Mouse (Mus musculus) ovary, postnatal 36 days (tissue): Measurements from ENCODE around the gene Slc22a2.
"Not testable (repeated sequence)": the region's sequence is repeated elsewhere in the genome, so short reads cannot be mapped to it uniquely, and the experiment has no call there.

Source experiments
- DNase-seq: peaks from one replicate; pipeline ENCODE4 v3.0.0; 2022; ENCODE audit warnings: low spot score, mixed read lengths

Gene Slc22a2

DNA sequence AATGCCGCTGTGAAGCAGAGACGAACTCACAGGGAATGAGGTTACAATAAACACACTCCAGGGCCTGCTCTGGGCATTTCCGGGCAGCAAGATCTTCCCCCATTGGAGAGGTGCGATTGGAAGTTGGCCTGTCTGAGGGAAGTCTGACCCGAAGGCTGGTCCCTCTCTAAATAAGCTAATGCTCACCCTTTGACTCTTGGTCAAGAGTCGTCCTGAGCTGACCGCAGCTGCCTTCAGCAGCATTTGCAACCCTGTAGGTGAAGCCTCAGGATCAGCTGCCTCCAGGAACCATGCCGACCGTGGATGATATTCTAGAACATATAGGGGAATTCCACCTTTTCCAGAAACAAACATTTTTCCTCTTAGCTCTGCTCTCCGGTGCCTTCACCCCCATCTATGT, at the start of gene Slc22a2:
Gene Slc22a2, plus strand, starts transcription at position 142 of the 400 bp plus-strand sequence.
- no peak for DNase-seq

DNA sequence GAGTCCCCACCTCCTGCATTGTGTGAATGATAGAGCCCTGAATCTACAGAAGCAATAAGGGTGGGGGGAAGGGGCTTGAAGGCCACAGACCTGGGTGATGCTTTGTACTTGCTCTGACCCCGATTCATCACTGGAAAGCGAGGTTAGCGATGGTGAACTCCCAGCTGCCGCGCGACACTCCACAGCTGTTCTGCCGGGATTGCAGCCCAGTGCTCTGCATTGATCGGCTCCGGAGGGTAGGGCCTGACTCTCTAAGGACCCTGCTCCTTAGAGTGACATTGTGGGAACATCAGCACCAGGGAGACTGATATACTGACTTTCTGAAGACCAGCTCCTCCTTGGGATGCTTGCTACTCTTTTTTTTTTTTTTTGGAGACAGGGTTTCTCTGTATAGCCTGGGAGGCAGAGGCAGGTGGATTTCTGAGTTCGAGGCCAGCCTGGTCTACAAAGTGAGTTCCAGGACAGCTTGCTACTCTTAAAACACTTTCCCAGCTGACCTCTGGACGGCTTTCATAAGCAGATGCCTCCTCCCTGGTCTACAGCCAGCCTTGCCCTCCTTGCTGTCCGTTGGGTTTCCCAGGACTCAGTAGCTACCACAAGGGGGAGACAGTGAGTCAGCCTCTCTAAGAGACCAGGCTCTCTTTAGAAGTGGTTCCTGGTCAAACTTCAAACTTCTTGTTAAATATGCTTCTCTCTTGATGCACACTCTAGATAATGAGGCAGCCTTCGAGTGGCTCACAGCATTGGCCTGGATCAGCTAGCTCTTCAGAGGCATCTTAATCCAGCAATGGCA, 49.4 kb upstream of the Slc22a2 start:
- DNase-seq, result peak; percentile 53

DNA sequence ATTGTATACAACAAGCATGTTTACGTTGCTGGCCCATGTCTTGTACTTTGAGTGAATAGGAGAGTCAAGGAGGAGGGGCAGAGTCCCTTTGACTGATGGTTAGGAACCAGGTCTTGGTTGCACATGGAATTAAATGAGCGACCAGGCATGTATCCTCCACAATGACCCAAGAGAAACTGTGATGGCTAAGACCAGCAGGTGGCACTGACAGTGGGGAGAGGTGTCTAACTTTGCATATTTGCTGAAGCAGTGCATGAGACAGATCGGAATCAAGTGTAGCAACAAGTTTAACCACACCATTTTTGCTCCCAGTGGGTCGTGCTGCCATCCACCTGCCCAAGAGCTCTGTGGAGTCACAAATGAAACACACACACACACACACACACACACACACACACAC, 21.7 kb upstream of the Slc22a2 start:
- DNase-seq, result no peak

DNA sequence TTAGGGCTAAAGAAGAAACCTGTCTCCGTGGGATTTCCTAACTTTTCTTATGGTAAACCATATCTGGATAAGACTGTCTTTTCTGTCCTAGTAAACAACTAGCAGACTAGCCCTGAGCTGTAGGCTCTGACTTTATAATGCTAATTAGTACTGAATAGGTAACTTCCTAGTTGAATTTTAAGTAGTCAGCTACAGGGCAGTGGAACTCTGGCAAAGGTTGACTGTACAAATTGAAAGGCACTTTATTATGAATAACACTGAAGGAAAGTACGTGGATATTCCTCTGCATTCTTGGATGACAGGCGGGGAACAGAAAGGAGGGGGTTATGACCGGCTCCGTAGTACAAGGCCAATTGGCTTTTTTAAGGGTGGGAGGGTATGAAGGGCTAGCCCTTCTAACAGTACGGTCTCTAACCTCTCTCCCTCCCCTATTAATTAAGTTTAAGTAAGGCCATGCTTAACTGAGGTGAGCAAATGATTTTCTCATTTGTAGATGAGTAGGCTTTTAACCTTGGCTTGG, 19.4 kb upstream of the Slc22a2 start:
- not testable (repeated sequence) for DNase-seq

DNA sequence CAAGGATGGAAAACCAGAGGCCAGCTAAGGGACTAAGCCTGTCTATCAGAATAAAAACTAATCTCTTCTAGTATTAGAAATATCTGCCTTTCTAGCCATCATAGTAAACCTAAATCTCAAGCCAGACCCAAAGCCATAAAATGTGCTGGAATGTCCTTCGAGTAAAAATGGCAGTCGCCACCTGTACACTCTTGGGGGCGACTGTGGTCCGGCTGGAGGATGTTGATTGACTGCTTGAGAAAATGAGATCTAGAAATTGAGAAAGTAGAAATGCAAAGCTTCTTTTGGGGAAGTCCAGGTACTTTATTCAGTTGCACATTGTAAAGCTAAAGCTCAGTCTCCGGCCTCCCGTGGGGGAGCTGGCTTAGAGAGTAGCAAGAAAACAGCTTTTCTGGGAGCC, 18.5 kb upstream of the Slc22a2 start:
- DNase-seq, result no peak

DNA sequence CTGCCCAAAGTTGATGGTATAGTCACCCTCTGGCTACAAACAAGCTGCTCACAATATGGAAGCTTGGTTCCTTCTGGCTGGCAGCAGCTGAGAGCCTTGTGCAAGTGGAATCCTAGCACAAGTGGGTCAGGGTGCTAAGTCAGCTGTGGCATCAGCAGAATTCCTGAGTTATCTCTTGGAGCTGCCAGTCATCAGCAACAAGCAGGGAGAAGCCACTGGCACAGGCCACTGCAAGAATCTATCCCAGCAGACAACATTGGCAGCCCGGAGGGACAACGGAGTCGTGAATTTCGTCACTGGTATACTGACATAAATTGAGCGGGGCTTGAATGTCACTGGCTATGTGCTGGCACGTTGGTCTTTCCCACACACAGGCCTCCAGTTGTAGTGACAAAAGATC, 12.6 kb upstream of the Slc22a2 start:
- peak; percentile 25 for DNase-seq

DNA sequence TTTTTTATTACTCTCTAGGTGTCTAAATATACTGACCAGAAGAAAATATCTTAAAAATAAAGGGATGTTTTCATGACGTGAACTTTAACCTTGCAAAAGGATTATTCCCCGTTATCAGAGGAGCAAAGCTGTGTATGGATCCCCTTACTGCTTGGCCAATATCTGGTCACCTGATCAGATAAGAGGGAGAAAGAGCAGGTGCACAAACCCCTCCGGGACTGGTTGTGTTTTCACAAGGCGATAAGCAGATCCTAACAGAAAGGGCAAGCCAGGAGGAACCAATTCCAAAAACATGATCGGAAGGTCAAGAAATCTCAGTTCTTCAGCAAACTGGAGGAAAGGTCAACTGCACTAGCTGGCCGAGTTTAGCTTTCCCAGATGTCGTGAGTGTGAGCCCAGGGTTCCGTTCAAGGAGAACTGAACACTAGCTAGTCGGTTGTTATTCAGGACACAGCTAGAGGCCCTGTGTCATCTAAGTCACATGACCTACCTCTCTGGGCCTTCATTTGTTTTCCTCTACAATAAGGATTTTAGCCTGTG, 11.9 kb upstream of the Slc22a2 start:
- DNase-seq, result peak; percentile 16

DNA sequence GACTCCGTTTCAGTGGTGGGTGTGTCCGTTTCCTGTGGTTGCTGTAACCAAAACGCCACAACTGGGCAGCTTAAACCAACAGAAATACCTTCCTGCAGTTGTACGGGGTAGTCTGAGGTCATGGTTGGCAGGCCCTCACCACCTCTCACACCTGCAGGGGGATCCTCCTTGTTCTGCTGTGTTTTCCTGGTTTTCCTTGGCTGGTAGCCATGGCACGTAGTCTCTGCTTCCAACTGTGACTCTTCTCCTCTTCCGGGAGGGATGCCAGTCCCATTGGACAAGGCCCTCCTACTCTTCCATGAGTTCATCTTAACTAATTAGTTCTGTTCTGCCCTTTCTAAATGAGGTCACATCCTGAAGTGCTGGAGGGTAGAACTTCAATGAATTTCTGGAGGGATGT, 8.5 kb upstream of the Slc22a2 start:
- no peak for DNase-seq

DNA sequence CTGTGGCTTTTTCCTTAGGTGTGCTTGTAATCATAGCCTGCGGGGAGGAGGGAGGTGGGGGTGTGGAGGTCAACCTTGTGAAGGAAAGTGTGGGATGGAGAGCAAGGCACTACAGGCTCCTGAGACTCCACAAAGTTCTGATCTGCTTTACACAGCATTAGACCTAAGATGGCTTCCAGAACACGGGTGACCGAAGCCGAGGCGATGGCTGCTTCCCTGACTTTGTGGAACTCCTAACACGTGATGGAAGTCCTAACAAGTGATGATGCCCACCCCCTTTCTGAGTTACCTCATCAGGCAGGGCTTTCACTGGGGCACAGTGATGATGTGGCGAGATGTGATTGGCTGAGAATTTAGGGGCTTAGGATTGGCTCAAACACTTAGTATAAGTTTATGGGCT, 6.8 kb upstream of the Slc22a2 start:
- no peak for DNase-seq

DNA sequence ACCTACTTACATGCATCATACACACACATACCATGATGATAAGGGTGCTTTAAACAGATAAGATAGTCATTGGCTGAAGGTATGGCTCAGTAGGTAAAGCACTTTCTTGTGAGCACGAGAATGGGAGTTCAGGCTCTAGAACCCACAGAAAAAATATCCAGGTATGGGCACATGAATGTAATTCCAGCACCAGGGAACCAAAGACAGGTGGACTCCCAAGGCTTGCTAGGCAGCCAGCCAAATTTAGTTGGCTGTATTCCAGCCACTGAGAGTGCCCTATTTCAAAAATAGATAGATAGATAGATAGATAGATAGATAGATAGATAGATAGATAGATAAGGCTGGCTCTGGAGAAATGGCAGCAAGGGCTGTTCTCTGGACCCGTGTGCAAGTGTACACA, 1.4 kb downstream of the Slc22a2 start:
- DNase-seq, result no peak

DNA sequence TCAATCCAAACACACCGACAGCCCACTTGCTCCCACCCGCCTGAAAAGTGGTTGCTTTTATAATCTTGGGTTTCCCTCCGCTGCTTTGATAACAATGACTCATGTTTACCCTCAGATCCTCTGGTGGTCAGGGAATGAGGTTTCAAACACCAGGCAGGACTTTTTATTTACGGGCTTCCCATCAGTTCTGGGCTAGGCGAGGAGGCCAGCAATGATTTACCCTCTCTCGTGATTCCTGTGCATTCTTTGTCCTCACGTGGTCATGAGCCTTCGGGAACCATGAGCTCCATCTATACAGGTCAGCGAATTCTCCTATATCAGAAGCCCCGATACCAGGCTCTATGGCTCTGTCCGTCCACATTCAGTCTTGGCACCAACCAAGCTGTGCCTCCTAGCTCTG, 3.0 kb downstream of the Slc22a2 start:
- no peak for DNase-seq

DNA sequence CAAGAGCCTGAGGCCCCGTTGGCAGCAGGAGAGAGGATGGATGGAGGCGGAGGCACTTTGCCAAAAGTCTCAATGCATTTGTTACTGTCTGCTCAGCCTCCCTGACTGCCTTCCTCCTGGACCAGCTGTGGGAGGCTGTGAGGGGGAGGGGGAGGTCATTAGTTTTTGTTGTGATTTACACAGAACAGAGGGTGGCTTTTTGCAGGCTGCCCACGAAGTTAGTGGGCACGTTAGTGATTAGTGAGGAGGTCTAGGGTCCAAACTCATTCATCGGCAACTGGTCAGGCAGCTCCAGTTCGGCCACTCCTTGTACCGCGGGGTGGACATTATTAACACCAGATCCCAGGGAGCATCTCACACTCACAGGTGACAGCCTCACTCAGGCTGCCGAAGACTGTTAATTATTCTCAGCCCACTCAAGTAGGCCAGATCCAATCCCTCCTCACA, 4.9 kb downstream of the Slc22a2 start:
- no peak for DNase-seq

DNA sequence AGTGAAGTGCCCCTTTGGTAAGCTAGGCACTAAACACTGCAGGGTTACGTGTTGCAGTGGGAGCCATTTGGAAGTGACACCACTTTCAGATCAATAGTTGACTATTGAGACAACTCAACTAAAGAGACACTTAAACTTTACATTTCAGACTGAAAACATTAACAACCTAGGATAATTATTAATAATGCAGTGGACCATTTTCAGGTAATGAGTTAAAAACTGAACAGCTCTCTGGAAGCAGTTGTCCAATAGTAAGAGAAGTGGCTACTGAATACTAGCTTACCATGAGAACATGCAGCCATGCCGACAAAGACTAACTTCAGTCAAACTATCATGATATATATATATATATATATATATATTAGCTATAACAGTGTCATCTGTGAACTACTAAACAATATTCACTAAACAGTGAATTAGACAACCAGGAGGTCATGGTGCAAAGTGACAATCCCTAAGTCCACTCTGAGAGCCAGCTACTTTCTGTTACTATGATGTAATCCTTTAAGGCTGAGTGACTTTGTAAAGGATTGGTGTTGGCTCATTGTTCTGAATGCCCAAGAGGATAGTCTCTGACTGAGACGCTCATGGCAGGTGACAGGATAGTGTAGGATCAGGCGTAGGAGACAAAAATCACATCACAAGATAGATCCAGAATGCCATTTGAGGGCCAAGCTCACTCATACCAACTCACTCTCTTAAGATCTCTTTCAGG, 7.1 kb downstream of the Slc22a2 start:
- DNase-seq, result no peak

DNA sequence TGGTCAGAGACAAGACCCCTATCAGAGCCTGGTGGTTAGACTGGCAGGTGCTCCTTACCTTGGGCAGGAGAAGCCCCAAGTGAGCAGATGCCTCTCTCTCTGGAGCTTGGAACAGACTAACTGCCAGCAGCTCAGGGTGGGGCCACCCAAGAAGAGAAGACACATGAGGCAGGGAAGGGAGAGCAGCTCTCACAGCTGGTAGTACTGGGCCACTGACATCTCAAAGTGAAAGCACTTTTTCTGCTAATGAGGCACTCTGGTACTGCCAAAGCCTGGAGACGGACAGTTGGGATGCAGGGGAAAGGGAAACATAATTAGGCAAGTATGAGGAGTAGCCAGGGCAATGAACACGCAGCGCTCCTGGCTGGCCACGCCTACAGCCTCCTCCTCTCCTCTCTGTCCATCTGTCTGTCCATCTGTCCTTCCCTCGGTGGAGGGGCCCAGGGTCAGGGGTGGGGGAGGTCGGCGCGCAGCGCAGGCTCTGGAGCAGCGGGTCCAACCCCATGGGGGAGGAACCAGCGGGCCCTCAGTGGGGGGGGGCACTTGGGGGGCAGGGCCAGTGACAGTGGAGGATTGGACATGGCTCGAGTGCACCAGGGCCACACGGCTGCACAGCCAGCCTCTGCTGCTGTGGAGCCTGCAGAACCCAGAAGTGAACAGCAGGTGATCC, 12.0 kb downstream of the Slc22a2 start:
- DNase-seq, result no peak

DNA sequence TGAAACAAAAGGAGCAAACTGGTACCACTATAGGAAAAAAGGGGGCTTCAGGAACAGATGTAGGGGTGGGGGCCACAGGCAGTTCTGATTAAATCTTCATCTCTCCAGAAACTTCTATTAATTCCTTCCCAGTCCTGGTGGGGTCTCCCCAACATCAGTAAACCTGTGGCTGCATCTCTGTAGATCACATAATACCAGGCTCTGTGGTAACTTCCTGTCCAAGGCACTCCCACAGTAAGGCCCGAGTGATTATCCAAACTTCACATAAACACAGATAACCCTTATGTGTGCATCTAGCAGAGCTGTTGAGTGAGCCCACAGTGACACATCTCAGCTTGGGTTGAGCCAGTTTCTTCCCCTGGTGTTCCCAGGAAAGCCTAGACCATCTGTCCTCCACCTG, 22.7 kb downstream of the Slc22a2 start:
- DNase-seq, result no peak

DNA sequence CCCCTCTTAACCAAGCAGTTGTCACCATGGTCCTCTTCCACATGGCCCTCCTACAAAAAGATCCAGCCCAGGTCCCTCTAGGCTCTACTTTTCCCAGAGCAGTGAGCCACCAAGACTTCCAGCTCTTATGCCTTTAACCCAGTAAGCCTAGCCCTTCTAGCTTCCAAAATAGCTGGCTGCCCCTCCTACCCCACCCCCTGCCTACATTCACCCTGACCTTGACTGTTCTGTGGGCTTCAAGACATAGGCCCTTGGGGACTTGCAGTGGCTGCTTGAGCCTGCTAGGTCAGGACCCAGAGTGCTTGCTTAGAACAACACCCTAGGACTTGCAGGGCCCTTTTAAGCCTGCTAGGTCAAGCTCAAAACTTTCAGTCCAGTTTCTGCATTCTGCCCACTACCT, 23.3 kb downstream of the Slc22a2 start:
- no peak for DNase-seq

DNA sequence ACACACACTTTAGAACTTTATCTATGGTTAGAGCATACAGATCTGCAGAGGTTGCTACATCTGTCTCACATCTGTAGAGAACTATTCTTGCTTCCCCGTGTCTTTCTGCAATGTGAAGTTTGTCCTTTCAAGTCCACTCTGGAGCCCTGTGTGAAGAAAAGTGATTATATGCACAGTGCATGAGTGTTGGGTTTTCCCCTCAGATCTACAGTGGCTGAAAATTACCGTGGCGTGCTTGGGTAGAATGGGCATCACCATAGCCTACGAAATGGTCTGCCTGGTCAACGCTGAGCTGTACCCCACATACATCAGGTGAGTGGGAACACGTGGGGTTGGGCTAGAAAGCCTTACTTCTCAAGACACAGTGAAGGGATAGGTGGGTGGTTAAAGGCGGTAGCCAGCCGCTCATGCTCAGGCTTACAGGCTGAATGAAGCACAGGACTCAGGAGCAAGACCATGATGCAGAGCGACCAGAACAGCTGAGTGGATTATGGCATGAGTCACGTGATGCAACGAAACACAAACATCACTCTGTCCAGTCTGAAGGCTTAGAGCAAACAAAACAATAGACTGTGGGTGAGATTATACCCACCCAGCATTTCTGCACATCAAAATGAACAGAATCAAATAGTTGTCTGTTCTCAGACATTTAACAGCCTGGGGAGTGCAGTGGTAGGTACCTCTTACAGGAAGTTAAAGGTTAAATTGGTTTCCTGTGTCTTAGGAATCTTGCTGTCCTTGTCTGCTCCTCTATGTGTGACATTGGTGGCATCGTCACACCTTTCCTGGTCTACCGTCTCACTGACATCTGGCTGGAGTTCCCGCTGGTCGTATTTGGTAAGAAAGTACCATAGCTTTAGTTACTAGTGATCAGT, 30.8 kb downstream of the Slc22a2 start:
- no peak for DNase-seq

DNA sequence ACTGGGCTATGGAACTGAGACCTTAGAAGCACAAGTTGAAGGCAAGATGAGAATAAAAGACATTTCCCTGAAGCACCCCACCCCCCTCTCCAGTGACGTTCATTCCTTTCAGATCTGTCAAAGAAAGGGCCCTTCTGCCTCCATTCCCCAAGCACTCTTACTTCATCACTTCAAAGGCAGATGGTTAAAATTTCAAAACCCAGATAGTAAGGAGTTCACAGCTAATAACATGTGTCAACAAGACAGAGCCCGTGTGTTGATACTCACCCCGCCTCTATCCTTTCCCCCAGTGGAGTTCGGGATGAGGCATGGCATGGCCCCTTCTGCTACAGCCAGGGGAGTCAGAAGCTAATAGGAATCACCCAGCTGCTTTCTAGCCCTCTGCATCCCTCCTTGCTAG, 31.5 kb downstream of the Slc22a2 start:
- no peak for DNase-seq

DNA sequence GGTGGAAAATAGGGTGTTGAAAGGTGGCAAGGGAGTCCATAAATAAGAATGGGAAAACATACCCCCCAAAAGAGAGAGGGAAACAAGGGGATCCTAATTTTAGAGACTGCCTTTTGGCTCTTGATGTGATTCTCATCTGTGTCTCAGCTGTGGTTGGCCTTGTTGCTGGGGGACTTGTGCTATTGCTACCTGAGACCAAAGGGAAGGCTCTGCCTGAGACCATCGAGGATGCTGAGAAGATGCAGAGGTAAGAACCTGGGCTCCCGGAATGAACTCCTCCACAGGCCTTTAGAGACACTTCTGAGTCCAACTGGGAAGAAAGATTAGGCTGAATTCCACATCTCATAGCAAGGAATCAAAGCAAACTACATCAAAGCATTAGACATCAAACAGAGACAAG, 35.7 kb downstream of the Slc22a2 start:
- no peak for DNase-seq

DNA sequence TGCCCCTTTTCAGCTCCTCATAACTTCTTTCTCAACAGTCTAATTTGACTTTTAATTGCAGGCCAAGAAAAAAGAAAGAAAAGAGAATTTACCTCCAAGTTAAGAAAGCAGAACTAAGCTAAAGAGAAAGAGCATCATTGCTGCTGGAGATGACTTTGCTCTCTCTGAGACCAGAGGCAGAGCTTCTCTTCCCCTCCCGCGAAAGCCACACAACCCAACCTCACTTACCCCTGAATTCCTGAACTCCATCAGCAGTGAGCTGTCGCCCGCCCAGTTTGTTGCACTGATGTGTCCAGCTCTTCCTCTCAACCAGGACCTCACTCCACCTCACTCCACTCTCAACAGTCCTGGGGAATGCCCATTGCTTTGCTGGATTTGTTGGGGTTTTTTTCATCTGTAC, 44.1 kb downstream of the Slc22a2 start:
- no peak for DNase-seq

DNA sequence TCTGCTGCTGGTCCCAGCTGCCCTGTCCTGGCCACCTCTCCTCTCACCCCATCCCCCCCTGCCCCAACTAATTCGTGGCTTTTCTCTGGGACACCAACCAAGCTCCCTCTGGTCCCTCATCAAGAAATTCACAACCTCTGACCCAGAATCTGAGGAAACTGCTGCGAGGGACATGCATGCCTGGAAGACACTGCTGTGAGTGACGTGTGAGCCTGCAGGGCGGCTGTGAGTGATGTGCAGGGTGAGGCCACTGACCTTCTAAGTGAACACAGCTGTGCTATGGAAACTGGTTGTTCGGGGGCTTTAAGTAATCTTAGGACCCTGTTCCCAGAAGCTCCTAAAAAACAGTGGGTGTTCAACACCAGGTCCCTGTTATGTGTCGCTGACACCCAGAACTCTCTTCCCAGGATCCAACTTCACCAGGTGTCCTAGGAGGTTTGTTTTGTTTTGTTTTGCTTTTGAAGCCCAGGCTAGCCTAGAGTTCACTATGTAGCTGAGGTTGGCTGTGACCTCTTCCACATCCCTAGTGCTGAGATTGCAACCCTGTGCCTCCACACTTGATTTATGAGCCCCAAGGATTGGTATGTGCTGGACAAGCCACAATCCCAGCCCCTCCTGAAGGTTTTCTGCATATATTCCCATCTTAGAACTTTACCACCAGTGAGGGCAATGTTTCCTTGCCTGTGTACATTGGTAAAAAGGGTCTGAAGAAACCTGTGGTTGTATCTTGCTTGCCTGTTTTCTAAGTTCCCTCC, 47.2 kb downstream of the Slc22a2 start:
- no peak for DNase-seq
